ENCODE assay signal across 8 mouse cellular contexts in the genomic region with DNA sequence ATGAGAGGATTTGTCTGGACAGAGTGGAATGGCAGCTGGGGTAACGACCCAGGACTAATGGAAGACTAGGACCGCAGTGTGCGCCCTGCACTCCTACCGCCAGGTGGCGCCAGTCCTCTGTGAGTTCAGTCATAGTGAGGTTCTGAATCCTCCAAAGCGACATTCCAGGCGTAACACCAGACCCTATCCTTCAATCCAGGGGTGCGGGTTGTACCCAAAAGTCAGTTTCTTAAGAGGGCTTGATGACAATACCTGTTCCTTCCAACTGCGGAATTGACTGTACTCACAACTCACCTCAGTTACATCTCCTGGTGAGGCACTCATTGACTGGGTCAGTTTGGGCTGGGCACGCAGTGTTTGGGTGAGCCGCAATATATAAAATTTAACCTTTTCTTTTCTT. TPM values are rescaled to one million over a fixed set of nuclear protein-coding genes. Genes with fewer than 3 reads are reported as not detected.
DNase-seq lines count a peak whose midpoint lies in the region; ATAC-seq and TF ChIP-seq lines count a peak whose summit lies in the region.

No protein-coding gene starts in this region.

- TF ChIP-seq CTCF in bone marrow, adult 2 months (IDR thresholded peaks at IDR 0.05; ENCODE audit: control insufficient read depth, insufficient read depth, low read length), result peak; percentile 99

- 14% methylated on average over 11 of the region's 11 CpGs for WGBS in bone marrow, adult 2 months
- WGBS in embryonic facial prominence, embryonic 14.5 days, result 17% methylated on average over 11 of the region's 11 CpGs
- whole genome bisulfite sequencing in heart, embryonic 14.5 days, result 17% methylated on average over 11 of the region's 11 CpGs
- WGBS in liver, embryonic 16.5 days (ENCODE audit: insufficient replicate concordance), result 18% methylated on average over 11 of the region's 11 CpGs
- 20% methylated on average over 11 of the region's 11 CpGs for WGBS in neural tube, embryonic 12.5 days

- peak; percentile 89 for DNase-seq in CD4-positive, CD25-positive, alpha-beta regulatory T cell, adult 2 months (ENCODE audit: low read depth, low spot score)
- DNase-seq in embryonic facial prominence, embryonic 14.5 days (ENCODE audit: low spot score), result peak; percentile 91
- DNase-seq in kidney, postnatal 10 days, result peak; percentile 91
- peak; percentile 89 for DNase-seq in testis, postnatal 10 days (ENCODE audit: low spot score)

- no peaks in the 10 kb centered on the region for H3K4me1 ChIP-seq in bone marrow, adult 2 months (ENCODE audit: control insufficient read depth, insufficient read depth, low read length)
- H3K4me1 ChIP-seq in embryonic facial prominence, embryonic 14.5 days (ENCODE audit: control insufficient read depth, insufficient read depth, low read length), result no peaks in the 10 kb centered on the region
- H3K4me1 ChIP-seq in heart, embryonic 14.5 days (ENCODE audit: control insufficient read depth in 2 of 2, insufficient read depth in 2 of 2, low read length in 2 of 2), result no peaks in the 10 kb centered on the region
- 0 out of 2 replicates have a peak, but pooled peaks cover 2% of the 10 kb centered on the region for H3K4me1 ChIP-seq in liver, embryonic 16.5 days (ENCODE audit: control insufficient read depth, low read depth, low read length)
- H3K4me1 ChIP-seq in neural tube, embryonic 12.5 days, result no peaks in the 10 kb centered on the region

- no peak for TF ChIP-seq POLR2A in bone marrow, adult 2 months (IDR thresholded peaks at IDR 0.05; ENCODE audit: borderline replicate concordance, control insufficient read depth, low read depth, low read length)

- H3K4me3 ChIP-seq in bone marrow, adult 2 months (replicated peaks; ENCODE audit: control insufficient read depth, low read depth, low read length), result no peak overlapping the region
- no peak overlapping the region for H3K4me3 ChIP-seq in embryonic facial prominence, embryonic 14.5 days (ENCODE audit: low read depth, low read length)
- no peak overlapping the region for H3K4me3 ChIP-seq in heart, embryonic 14.5 days (ENCODE audit: control insufficient read depth in 1 of 2, insufficient read depth in 1 of 2, low read depth in 1 of 2, low read length in 2 of 2)
- no peak overlapping the region for H3K4me3 ChIP-seq in liver, embryonic 16.5 days (ENCODE audit: low read depth, low read length)
- no peak overlapping the region for H3K4me3 ChIP-seq in neural tube, embryonic 12.5 days

- H3K27ac ChIP-seq in bone marrow, adult 2 months (ENCODE audit: control insufficient read depth, insufficient read depth, low read depth, low read length, poor library complexity), result no peak overlapping the region
- H3K27ac ChIP-seq in embryonic facial prominence, embryonic 14.5 days (replicated peaks; ENCODE audit: low read depth, low read length), result no peak overlapping the region
- no peak overlapping the region for H3K27ac ChIP-seq in heart, embryonic 14.5 days (replicated peaks in 1 of 2; ENCODE audit: control insufficient read depth in 1 of 2, insufficient read depth in 1 of 2, low read depth in 2 of 2, low read length in 2 of 2)
- H3K27ac ChIP-seq in liver, embryonic 16.5 days (ENCODE audit: low read length), result no peak overlapping the region
- H3K27ac ChIP-seq in neural tube, embryonic 12.5 days, result no peak overlapping the region

- no peak overlapping the region for H3K4me2 ChIP-seq in embryonic facial prominence, embryonic 14.5 days (ENCODE audit: low read depth, low read length)
- no peak overlapping the region for H3K4me2 ChIP-seq in heart, embryonic 14.5 days (ENCODE audit: low read length)
- H3K4me2 ChIP-seq in liver, embryonic 16.5 days (ENCODE audit: low read depth, low read length), result peak overlapping the region; percentile 35; the same call in 1 of the 2 replicates
- H3K4me2 ChIP-seq in neural tube, embryonic 12.5 days (replicated peaks), result no peak overlapping the region

- H3K27me3 ChIP-seq in embryonic facial prominence, embryonic 14.5 days (replicated peaks; ENCODE audit: control insufficient read depth, insufficient read depth, low read length), result no peaks in the 10 kb centered on the region
- no peaks in the 10 kb centered on the region for H3K27me3 ChIP-seq in heart, embryonic 14.5 days (ENCODE audit: control insufficient read depth, insufficient read depth, low read length)
- H3K27me3 ChIP-seq in liver, embryonic 16.5 days (ENCODE audit: control insufficient read depth, insufficient read depth, low read depth, low read length), result no peaks in the 10 kb centered on the region
- no peaks in the 10 kb centered on the region for H3K27me3 ChIP-seq in neural tube, embryonic 12.5 days (replicated peaks)

- H3K9me3 ChIP-seq in embryonic facial prominence, embryonic 14.5 days (ENCODE audit: control insufficient read depth, low read length), result no peaks in the 10 kb centered on the region
- no peaks in the 10 kb centered on the region for H3K9me3 ChIP-seq in heart, embryonic 14.5 days (ENCODE audit: control insufficient read depth, low read length)
- no peaks in the 10 kb centered on the region for H3K9me3 ChIP-seq in liver, embryonic 16.5 days (replicated peaks; ENCODE audit: control insufficient read depth, low read length)
- no peaks in the 10 kb centered on the region for H3K9me3 ChIP-seq in neural tube, embryonic 12.5 days

- peak; percentile 90 for ATAC-seq in embryonic facial prominence, embryonic 14.5 days (ENCODE audit: low read depth)
- peak; percentile 69; the same call in 1 of the 2 replicates for ATAC-seq in heart, embryonic 14.5 days (ENCODE audit: insufficient number of reproducible peaks, insufficient read depth, low FRiP score, low read depth)
- peak; percentile 70 for ATAC-seq in liver, embryonic 16.5 days (ENCODE audit: low read depth)
- ATAC-seq in neural tube, embryonic 12.5 days (ENCODE audit: low FRiP score, low read depth), result peak; percentile 77; the same call in 1 of the 2 replicates

- no peak overlapping the region for H3K9ac ChIP-seq in embryonic facial prominence, embryonic 14.5 days (ENCODE audit: low read depth, low read length)
- no peak overlapping the region for H3K9ac ChIP-seq in heart, embryonic 14.5 days (ENCODE audit: low read length)
- no peak overlapping the region for H3K9ac ChIP-seq in liver, embryonic 16.5 days (ENCODE audit: low read depth, low read length)
- no peak overlapping the region for H3K9ac ChIP-seq in neural tube, embryonic 12.5 days

- no peaks in the 10 kb centered on the region for H3K36me3 ChIP-seq in embryonic facial prominence, embryonic 14.5 days (ENCODE audit: control insufficient read depth, insufficient read depth, low read length)
- no peaks in the 10 kb centered on the region for H3K36me3 ChIP-seq in heart, embryonic 14.5 days (ENCODE audit: control insufficient read depth, insufficient read depth, low read length)
- H3K36me3 ChIP-seq in liver, embryonic 16.5 days (ENCODE audit: control insufficient read depth, insufficient read depth), result no peaks in the 10 kb centered on the region
- no peaks in the 10 kb centered on the region for H3K36me3 ChIP-seq in neural tube, embryonic 12.5 days

RNA-seq across cellular contexts. Expression of a gene that starts 9.2 kb away (rescaled TPM):
- polyA plus RNA-seq in bone marrow, adult 2 months (2011; ENCODE audit: insufficient read depth, insufficient read length, low replicate concordance, missing spikeins), result not detected in 2 replicates
- polyA plus RNA-seq in embryonic facial prominence, embryonic 14.5 days (2014; fragmentation: Nextera tagmentation; extraction: Ambion mirVana), result 0.14 and 0.24 TPM in 2 replicates
- not detected in 2 replicates for polyA plus RNA-seq in heart, embryonic 14.5 days (2014; fragmentation: Nextera tagmentation; extraction: Ambion mirVana)
- not detected in 2 replicates for polyA plus RNA-seq in liver, embryonic 16.5 days (2015; fragmentation: Nextera tagmentation; extraction: Ambion mirVana)
- 4.2 and 4.7 TPM in 2 replicates for polyA plus RNA-seq in neural tube, embryonic 12.5 days (2016; fragmentation: Nextera tagmentation; extraction: Ambion mirVana)

RNA-seq across cellular contexts. Expression of a gene that starts 20.6 kb away (rescaled TPM):
- 10.0 and 17.3 TPM in 2 replicates for polyA plus RNA-seq in bone marrow, adult 2 months (2011; ENCODE audit: insufficient read depth, insufficient read length, low replicate concordance, missing spikeins)
- 20.6 and 21.0 TPM in 2 replicates for polyA plus RNA-seq in embryonic facial prominence, embryonic 14.5 days (2014; fragmentation: Nextera tagmentation; extraction: Ambion mirVana)
- polyA plus RNA-seq in heart, embryonic 14.5 days (2014; fragmentation: Nextera tagmentation; extraction: Ambion mirVana), result 22.3 and 22.5 TPM in 2 replicates
- 14.6 and 15.2 TPM in 2 replicates for polyA plus RNA-seq in liver, embryonic 16.5 days (2015; fragmentation: Nextera tagmentation; extraction: Ambion mirVana)
- 18.6 and 19.5 TPM in 2 replicates for polyA plus RNA-seq in neural tube, embryonic 12.5 days (2016; fragmentation: Nextera tagmentation; extraction: Ambion mirVana)
